Mouse (Mus musculus): ENCODE measurements around the gene Aurkaip1.
A peak's percentile ranks its signal among the peaks of the same experiment; 100 is the strongest.

The Aurkaip1 gene

GRCm38 (mm10) chr4:155831205-155831766, at the start of gene Aurkaip1:
Gene Aurkaip1 (plus strand): TSS chr4:155831272.
- TF ChIP-seq GATA4 (IDR thresholded peaks at IDR 0.05; ENCODE audit: insufficient replicate concordance, low read length), result peak; percentile 44; the same call in 1 of the 2 replicates

GRCm38 (mm10) chr4:155783486-155784080, 47.5 kb upstream of the Aurkaip1 start:
- no peak for TF ChIP-seq GATA4 (IDR thresholded peaks at IDR 0.05; ENCODE audit: insufficient replicate concordance, low read length)

GRCm38 (mm10) chr4:155784081-155784701, 46.9 kb upstream of the Aurkaip1 start:
- TF ChIP-seq GATA4 (IDR thresholded peaks at IDR 0.05; ENCODE audit: insufficient replicate concordance, low read length), result no peak

GRCm38 (mm10) chr4:155785246-155785645, 45.8 kb upstream of the Aurkaip1 start:
- TF ChIP-seq GATA4 (IDR thresholded peaks at IDR 0.05; ENCODE audit: insufficient replicate concordance, low read length), result no peak

GRCm38 (mm10) chr4:155785819-155786218, 45.3 kb upstream of the Aurkaip1 start, which contains the start of gene Tmem88b:
Gene Tmem88b (minus strand): TSS chr4:155785874.
- TF ChIP-seq GATA4 (IDR thresholded peaks at IDR 0.05; ENCODE audit: insufficient replicate concordance, low read length), result no peak

- TF ChIP-seq GATA4 (IDR thresholded peaks at IDR 0.05; ENCODE audit: insufficient replicate concordance, low read length), result no peak
Observed at GRCm38 (mm10) chr4:155788300-155788699, 42.8 kb upstream of the Aurkaip1 start.

GRCm38 (mm10) chr4:155790021-155790489, 41.0 kb upstream of the Aurkaip1 start, which contains the start of gene Ankrd65:
Gene Ankrd65 (plus strand): TSS chr4:155790439.
- TF ChIP-seq GATA4 (IDR thresholded peaks at IDR 0.05; ENCODE audit: insufficient replicate concordance, low read length), result no peak

- TF ChIP-seq GATA4 (IDR thresholded peaks at IDR 0.05; ENCODE audit: insufficient replicate concordance, low read length), result no peak
Observed at GRCm38 (mm10) chr4:155790650-155791161, 40.4 kb upstream of the Aurkaip1 start.

GRCm38 (mm10) chr4:155791240-155791933, 39.7 kb upstream of the Aurkaip1 start:
- TF ChIP-seq GATA4 (IDR thresholded peaks at IDR 0.05; ENCODE audit: insufficient replicate concordance, low read length), result no peak

- no peak for TF ChIP-seq GATA4 (IDR thresholded peaks at IDR 0.05; ENCODE audit: insufficient replicate concordance, low read length)
Observed at GRCm38 (mm10) chr4:155793730-155794129, 37.3 kb upstream of the Aurkaip1 start.

GRCm38 (mm10) chr4:155802075-155802474, 29.0 kb upstream of the Aurkaip1 start:
- TF ChIP-seq GATA4 (IDR thresholded peaks at IDR 0.05; ENCODE audit: insufficient replicate concordance, low read length), result no peak

- TF ChIP-seq GATA4 (IDR thresholded peaks at IDR 0.05; ENCODE audit: insufficient replicate concordance, low read length), result no peak
Observed at GRCm38 (mm10) chr4:155802741-155803339, 28.2 kb upstream of the Aurkaip1 start, which contains the start of gene Mrpl20. Gene Mrpl20 (plus strand): TSS chr4:155802878.

GRCm38 (mm10) chr4:155803340-155804041, 27.6 kb upstream of the Aurkaip1 start:
- TF ChIP-seq GATA4 (IDR thresholded peaks at IDR 0.05; ENCODE audit: insufficient replicate concordance, low read length), result peak; percentile 59; the same call in 1 of the 2 replicates

- no peak for TF ChIP-seq GATA4 (IDR thresholded peaks at IDR 0.05; ENCODE audit: insufficient replicate concordance, low read length)
Observed at GRCm38 (mm10) chr4:155807841-155808240, 23.2 kb upstream of the Aurkaip1 start.

Data from liver, adult (tissue).